Mouse (Mus musculus) spleen, postnatal 14 days (tissue): ENCODE measurements around the gene Tusc2.

Experiments
- DNase-seq, 2 experiments: peaks; one replicate each; pipeline ENCODE4 v3.0.0; 2021 to 2022; ENCODE audit warnings: low spot score in 2 of 2

Gene Tusc2

DNA sequence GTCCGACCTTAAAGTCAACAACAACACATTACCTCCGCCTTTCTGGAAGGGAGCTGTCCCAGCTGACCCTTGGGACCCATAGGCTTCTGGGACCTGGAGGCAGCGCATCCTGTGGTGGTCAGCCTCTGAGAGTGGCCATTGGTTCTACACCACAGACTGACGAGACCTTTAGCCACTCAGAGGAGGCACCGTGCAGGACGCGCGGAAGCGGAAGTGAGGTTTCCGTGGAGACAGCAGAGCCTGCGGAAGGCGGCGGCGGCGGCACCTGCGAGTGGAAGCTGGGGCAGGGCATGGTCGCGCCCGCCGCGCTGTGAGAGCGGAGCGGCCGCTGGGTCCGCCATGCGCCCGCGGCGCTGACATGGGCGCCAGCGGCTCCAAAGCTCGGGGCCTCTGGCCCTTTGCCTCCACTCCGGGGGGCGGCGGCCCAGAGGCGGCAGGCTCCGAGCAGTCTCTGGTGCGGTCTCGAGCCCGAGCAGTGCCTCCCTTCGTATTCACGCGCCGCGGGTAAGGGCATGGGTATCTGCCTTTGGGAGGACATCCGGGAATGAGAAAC lies at the start of gene Tusc2:
Gene Tusc2 (plus strand): TSS at position 227 of the 553 bp plus-strand sequence.
- peak; percentile 83 to 89 for DNase-seq

DNA sequence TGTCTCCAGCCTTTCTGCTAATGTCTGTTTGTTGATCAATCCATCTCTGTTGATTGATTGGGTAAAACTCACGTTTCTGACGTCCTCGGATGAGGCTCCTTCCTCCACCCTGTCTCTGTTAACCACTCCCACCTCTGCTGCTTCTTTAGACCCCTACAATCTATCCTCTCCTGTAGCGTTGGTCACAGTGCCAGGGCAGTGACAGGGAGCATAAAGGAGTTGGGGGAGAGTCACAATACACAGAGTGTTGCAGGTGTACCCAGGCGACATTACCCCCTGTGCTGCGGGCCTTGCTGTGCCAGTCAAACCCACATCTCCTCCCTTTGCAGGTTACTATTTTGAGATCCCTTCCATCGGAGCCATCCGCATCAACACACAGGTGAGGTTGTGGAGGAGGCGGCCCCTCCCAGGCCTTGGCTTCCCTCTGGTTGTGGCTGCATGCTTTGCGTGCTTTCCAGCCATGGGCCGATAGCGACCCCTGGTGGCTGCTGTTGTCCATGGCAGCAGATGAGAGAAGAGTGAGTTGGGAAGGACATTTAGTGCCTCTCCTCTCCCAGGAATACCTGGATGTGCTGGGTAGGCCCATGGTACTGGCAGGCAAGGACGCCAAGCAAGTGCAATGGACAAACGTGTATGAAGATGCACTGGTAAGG lies 48.6 kb upstream of the Tusc2 start:
- peak; percentile 53 to 77 for DNase-seq

DNA sequence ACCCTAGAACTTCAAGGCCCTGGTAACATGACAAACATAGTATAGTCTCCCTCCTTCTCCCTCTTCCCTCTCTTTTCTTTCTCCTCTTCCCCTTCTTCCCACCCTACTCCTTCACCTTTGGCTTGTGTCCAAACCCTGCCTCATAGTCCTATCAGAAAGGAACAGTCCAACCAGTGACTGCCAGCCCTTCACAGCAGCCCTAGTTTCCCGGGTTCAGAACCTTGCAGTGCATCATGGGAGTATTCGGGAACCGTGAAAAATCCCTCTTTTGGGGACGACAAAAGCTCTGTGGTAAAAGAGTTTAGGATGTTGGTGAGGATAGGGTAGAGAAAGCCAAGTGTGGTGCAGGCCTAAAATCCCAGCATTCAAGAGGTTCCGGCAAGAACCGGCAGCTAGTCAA lies 42.7 kb upstream of the Tusc2 start:
- no peak for DNase-seq

DNA sequence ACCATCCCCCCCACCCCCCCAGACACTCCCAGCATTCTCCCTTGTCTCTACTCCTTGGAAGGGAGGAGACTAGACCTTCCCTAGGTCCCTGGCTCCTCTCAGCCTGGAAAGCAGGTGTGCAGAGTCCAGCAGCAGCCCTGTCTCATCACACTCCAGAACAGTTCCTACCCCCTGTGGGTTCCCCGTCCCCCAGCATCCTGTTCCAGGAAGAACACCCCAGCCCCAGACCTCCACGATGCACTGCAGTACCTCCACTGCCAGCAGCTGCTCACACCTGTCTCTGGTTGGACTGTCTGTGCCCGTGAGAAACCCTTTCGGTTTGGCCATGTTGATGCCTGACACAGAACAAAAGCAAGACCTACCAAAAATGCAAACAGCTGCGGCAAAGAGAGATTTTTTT lies 41.9 kb upstream of the Tusc2 start:
- DNase-seq, result no peak

DNA sequence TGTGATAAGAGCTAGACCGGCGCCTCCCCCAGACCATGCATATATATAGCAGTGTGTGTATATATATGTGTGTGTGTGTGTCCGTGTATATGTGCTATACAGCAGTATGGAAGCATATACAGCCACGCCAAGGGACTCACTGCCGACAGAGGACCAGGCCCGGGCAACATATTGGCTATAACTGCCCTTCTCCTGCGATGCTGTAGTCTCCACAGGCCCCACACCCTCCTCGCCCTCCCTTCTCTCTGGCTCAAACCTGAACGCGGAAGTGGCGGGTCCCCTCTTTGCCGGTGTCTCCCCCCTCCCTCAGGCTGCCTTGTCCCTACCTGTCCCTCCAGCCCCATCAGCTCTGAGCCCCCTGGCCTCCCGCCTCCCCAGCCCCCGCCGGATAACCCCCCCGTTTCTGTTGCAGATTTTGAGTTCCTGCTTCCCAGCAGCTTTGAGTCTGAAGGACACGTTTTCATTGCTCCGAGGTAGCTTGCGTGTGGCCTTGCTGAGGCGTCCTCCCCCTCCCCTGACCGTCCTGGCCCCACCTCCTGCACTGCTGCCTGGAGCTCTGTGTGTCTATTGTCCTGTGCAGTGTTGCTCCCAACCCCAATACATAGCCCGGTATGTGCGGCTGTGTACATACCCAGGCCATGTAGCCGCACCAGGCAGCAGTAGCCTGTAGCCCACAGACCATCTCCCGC lies 41.2 kb upstream of the Tusc2 start:
- DNase-seq, result no peak

DNA sequence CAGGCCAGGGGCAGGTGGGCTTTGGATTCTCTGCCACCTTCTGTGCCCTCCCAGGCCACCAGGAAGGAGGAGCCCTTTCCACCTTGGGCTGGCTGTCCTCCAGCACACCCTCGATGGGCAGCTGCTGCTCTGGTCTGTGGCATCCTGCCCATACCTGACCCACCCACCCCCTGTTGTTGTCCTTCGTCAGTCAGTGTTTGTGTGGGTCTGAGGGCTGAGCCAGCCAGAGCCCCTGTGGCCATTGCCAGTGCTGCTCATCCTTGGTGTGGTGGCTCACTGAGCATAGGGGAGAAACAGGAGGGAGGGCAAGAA lies 40.7 kb upstream of the Tusc2 start:
- DNase-seq, result no peak

DNA sequence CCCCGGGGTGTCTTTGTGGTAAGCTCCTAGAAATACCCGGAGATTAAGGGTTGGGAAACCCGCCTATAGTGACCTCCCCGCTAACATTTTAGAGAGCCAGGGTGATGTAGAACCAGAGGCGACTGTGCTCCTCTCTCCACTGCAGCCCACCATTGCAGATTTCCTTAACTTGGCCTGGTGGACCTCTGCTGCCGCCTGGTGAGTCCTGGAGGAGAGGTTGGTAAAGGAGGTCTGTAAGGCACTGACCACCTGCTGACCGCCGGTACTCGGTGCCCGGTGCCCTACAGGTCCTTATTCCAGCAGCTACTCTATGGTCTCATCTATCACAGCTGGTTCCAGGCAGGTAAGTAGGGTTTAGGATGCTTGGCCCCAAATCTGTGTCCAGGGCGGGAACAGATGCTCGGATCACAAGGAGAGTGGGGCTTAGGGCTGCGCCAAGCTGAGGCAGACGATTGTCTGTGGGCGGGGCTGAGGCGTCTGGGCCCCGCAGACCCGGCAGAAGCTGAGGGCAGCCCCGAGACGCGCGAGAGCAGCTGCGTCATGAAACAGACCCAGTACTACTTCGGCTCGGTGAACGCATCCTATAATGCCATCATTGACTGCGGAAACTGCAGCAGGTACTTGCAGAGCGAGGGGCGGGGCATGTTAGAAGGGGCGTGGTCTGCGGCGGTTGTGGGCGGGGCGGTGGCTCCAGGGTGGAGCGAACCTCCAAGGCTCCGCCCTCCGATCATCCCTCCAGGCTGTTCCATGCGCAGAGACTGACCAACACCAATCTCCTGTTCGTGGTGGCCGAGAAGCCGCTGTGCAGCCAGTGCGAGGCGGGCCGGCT lies 36.6 kb upstream of the Tusc2 start:
- peak; percentile 66 to 70 for DNase-seq

DNA sequence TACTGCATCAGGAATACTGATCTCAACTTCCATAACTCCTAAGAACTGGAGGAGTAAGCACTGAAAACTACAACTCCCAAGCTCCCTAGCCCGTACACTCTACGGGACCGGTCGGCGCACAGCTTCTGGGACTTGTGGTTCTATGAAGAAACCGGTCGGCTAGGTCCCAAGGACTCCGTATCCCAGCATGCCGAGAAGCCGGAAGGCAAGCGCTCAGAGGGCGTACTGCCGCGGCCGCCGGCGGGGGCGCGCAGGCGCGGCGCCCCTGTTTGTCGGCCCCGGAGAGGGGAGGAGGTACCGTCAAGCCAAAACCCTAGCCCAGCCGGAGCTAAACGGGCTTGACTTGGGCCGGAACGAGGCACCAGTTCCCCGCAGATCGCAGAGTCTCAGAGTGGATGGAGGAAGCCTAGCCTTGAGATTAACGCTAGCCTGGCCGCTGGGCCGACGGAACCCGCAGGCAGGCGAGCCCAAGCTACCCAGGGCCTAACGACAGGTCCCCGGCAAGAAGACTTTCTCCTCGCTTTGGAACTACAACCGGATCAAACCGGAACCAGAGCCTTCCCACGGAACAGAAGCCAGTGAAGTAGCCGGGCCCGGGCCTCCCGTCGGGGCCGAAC lies 29.2 kb upstream of the Tusc2 start, which contains the start of gene Tmem115:
Gene Tmem115 (plus strand): TSS at position 155 of the 617 bp plus-strand sequence.
- peak; percentile 71 to 81 for DNase-seq

DNA sequence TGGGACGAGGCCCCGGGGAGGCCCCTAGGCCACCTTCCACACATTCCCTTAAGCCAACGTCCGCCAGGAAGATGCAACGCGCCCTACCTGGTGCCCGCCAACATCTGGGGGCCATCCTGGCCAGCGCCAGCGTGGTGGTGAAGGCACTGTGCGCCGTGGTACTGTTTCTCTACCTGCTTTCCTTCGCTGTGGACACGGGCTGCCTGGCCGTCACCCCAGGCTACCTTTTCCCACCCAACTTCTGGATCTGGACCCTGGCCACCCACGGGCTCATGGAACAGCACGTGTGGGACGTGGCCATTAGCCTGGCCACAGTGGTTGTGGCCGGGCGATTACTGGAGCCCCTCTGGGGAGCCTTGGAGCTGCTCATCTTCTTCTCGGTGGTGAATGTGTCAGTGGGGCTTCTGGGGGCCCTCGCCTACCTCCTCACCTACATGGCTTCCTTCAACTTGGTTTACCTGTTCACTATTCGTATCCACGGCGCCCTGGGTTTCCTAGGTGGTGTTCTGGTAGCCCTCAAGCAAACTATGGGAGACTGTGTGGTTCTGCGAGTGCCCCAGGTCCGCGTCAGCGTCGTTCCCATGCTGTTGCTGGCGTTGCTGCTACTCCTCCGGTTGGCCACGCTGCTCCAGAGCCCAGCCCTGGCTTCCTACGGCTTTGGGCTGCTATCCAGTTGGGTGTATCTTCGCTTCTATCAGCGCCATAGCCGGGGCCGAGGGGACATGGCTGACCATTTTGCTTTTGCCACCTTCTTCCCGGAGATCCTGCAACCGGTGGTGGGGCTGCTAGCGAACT lies 28.4 kb upstream of the Tusc2 start:
- DNase-seq, result peak in 1 of 2 experiments; percentile 25

DNA sequence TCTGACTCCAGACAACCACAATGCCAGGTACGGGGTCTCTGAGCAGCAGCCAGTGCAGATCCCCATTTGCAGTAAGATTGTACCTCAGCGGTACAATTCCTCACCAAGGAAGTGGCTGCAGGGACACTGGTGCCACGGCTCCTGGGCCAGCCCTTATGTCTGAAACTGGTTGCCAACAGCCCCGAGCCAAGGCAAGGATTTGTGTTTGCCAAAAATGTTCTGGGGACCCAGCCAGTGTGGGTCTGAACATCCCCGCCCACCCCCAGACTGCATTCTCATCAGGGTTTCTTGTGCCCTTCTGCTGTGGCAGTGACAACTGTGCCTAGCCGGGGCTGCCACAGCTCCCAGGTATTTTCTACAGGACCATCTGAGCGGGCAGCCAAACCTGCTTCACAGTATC lies 24.8 kb upstream of the Tusc2 start:
- no peak for DNase-seq

DNA sequence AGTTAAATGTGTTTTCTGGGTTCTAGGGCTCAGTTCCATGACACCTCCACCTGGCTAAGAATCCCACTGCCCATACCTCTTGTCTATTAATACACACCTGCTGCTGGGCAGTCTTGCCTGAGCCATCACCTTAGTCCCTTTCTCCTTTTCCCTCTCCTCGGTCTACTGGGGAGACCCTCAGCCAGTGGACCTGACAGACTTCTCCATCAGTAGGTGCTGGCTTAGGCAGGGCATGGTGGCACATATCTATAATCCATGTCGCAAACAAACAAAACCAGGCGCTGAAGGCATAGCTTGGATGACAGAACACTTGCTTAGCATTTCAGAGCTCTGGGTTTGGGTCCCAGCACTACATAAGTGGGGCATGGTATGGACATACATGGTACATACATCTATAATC lies 24.3 kb upstream of the Tusc2 start:
- no peak for DNase-seq

DNA sequence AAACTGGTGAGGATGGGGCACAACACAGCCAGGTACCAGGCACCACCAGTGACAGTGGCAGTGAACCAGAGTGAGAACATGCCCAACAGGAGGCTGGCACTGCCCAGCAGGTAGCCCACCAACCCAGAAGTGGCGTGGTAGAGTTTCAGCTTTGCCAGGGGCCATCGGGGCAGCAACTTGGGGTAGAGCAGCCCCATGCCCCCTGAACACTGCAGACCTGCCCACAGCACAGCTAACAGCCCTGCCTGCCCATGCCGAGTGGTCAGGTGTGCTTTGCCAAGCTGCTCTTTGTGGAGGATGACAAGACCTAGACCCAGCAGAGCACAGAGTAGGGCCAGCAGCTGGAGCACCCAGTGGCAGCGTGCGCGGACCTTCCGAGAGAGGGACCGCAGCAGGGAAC lies 23.1 kb upstream of the Tusc2 start:
- DNase-seq, result no peak

DNA sequence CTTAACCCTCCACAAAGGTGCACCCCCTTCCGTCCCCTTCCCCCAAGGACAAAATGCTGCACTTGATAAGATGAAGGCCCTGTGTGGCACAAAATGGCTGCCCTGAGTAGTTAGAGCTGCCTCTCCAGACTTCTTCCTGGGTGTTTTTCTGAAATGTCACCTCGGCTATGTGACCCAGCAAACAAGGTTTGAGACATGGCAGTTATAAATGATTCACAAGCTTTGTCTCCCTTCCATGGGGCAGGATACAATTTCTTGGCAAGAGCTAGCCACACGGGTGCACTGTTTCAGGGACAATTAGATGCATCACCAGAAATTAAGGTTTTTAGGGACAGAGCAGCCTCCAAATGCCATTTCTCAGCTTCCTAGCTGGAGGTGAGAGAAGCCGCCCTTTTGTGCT lies 22.6 kb upstream of the Tusc2 start:
- DNase-seq, result no peak

DNA sequence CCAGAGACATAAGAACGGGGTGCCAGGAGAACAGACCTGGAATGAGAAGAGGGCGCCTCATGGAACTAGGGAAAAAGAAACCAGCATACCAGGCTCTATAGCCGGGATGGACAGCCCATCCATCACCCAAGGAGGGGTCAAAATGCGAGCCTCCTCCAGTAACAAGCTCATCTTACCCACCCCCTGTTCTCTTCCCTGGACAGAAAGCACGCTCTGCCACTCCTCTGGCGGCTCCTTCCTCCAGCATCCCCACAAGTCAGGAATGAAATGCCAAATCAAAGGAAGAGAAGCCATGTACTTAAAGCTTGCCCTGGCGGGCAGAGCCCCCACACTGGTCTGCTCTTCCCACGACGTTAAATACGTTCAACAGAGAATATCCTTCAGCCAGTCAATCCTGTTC lies 22.1 kb upstream of the Tusc2 start:
- no peak for DNase-seq

DNA sequence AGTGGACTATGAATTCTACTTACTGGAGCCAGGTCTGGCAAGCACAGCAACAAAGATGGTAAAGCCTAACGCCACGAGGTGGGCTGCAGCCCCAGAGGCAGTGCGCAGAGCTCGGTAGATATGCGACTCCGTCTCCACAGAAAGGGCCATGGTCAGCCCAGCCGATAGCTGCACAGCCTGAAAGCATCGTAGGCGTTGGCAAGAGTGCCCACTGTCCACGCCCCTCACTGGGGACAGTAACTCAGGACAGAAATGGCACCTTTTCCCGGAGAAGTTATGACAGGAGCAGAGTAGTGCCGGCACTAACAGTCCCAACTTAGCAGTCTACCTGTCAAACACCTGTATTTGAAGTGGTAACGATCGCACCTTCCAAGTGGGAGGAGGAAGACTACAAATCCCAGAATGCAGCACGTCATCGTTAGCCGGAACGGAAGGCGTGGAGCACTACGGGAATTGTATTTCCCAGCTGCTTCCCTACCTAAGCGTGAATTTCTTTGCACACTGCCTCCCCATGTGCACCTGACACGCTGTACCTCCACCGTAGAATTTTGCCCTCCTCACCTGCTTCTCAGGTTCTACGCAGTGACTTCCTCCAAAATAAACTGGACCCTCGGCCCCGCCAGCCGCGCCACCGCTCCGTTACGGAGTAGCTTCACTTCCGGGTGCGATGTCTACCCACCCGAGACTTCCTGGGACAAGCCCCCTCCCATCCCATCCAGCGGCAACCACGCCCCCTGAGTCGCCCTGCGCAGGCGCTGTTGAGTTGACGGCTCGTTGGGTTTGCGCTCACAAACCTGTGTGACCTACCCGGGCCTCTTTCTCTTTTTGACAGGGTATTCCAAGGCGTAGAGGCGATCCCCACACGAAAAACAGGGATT lies 21.3 kb upstream of the Tusc2 start, which contains the start of the genes Cyb561d2 and Nprl2:
Gene Cyb561d2 (minus strand): TSS at position 720 of the 878 bp plus-strand sequence.
Gene Nprl2 (plus strand): TSS at position 753 of the 878 bp plus-strand sequence.
- DNase-seq, result peak; percentile 82 to 87

DNA sequence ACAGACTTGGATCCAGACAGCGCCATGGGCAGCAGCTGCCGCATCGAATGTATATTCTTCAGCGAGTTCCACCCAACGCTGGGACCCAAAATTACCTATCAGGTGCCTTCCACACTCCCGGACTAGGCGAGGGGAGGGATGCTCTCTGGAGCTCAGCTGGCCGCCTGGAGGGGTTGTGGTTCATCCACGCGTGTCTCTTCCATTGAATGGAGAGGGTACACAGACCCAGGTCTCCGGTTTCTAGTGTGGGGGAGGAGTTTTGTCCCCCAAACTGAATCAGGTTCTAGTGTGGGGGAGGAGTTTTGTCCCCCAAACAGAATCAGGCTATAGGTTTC lies 20.7 kb upstream of the Tusc2 start:
- no peak for DNase-seq

DNA sequence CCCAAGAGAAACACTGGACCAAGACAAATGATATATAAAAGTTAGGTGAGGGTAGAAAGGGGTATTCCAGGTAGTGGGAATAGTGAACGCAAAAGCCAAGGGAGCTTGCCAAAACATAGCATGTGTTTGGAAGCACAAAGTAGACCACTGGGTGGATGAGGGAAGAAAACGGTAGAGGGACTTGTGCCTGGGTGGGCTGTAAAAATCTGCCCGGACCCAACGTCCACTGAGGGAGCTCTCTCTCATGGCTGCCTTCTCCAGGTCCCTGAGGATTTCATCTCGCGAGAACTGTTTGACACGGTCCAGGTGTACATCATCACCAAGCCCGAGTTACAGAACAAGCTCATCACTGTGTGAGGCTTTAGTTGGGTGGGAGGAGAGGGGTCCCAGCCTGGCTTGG lies 20.3 kb upstream of the Tusc2 start:
- no peak for DNase-seq

DNA sequence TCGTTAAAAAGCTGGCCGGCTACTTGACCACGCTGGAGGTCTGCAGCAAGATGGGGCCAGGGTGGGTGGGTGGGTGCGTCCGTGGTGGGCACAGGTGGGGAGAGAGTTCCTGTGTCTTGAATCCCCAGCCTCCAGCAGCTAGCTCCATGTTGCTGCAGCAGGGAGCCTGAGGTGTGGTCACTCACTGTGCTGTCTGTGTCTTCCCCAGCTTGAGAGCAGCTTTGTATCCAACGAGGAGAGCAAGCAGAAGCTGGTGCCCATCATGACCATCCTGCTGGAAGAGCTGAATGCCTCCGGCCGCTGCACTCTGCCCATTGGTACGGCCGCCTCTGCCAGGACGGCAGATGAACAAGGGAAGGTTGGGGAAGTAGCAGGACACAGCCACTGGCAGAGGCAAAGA lies 19.8 kb upstream of the Tusc2 start:
- DNase-seq, result no peak

DNA sequence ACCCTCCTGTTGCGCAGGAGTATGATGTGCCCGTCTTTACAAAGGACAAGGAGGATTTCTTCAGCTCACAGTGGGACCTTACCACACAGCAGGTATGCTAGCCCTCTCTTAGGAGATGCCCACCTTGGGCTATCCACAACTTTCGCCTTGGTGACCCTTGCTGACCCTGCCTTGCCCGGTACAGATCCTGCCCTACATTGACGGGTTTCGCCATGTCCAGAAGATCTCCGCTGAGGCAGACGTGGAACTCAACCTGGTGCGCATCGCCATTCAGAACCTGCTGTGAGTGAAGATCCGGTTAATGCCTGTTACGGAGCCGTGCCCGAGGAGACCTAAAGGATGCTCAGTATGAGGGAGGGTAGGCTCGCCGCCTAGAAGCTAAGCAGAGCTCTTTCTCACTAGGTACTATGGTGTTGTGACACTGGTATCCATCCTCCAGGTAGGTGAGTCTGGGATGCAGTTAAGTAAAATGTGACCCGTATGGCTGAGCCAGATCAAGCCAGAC lies 18.8 kb upstream of the Tusc2 start:
- no peak for DNase-seq

DNA sequence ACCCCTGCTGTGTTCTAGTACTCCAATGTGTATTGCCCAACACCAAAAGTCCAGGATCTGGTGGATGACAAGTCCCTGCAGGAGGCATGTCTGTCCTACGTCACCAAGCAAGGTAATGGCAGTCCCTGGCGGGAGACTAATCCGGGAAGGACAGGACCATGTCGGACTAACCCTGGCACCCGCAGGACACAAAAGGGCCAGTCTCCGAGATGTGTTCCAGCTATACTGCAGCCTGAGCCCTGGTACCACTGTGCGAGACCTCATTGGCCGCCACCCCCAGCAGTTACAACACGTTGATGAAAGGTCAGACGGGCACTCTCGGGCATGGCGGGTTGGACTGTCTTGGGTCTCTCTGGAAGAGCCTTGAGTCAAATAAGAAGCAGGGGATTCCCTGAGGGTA lies 18.3 kb upstream of the Tusc2 start:
- no peak for DNase-seq
